Mouse (Mus musculus) right cerebral cortex, postnatal 36 days (tissue): ENCODE measurements around the gene Tceal5.
"Not testable (repeated sequence)": the region's sequence is repeated elsewhere in the genome, so short reads cannot be mapped to it uniquely, and the experiment has no call there.

Source experiments
- DNase-seq, 2 experiments: peaks; one replicate each; pipeline ENCODE4 v3.0.0; 2022; ENCODE audit warnings: low spot score in 2 of 2, mixed read lengths in 1 of 2

The Tceal5 gene

DNA sequence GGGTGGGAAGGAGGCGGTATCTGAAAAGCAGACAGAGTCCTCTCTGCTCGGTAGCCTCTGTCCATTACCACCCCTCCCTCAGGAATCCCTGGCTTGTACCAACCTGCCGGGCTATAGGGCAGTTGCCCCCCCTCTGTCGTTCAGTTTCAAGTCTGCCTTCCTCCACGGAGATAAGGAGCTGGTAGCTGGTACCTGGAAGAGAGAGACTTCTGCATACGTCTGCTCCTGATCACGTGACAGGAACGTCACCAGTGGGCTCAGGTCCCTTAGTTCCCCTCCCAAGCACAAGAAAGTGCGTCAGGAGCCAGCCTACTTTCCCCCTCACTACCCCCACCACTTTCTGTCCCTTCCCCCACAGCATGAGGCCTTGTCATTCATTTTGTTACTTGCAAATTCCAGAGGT is at the start of gene Tceal5:
TSS of gene Tceal5 (minus strand) at position 213 of the 403 bp plus-strand sequence.
- peak; percentile 38 to 71 for DNase-seq

DNA sequence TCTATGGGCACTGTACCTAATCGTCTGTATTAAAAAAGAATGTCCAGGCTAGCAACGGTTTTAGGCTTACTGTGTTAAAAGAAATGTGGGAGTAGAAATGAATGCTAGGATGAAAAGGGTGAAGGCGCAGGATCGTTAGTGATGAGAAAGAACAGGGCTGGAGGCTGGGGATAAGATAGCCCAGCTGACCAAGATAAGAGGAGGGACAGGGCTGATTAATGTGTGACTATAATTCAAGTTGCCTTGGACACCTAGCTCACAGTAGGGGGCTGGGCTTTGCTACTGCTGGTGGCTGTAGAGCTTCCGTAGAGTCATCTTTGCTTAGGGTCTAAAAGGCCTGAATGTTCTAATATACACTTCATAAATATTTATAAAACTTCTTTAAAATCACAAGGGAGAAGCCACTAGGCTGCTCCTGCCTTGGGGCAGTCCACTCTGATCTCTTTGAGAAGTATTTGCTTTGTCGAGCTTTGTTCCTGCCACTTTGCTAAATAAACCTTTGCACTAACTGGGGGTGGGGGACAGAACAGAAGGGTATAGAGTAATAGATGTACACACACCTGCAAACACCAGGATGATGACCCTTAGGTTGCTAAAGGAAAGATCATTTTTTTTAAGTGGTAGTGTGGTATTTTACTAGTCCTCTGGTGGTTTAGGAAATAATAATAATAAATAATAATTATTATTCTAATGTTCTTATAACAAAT is 48.5 kb upstream of the Tceal5 start:
- no peak for DNase-seq

DNA sequence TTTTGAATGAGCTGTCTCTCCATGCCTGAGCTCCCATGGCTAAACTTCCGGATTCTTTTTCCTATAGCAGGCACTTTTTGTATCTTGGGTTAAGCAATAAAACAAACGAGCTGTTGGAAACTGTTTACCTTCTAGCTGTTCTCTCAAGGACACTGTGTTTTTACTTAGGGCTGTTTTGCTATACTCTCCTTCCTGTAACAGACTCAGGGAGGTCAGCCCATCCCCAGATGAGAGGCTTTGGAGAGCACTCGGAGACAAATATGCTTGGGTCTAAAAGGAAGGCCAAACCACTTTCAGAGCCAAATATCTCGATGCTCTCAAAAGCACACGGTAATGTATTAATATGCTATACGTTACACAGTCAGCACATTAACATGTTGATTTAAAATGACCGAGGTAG is 46.0 kb upstream of the Tceal5 start:
- no peak for DNase-seq

DNA sequence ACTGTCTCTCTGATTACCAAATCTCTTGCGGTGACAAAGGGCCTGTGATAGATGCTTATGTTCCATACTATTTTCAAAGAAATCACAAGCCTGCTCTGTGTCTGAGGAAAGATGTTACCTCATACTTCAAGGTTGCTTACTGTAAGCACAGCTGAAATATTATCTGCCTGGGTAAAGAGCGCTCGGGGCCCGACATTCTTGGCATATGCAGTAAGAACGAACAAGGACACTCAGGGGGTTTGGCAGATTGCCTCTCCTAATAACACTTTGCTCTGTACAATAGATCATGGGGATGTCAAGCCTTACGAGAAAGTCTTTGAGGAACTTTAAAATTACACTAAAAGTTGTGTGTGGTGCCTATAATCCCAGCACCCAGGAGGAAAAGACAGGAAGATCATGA is 45.1 kb upstream of the Tceal5 start:
- DNase-seq, result no peak

DNA sequence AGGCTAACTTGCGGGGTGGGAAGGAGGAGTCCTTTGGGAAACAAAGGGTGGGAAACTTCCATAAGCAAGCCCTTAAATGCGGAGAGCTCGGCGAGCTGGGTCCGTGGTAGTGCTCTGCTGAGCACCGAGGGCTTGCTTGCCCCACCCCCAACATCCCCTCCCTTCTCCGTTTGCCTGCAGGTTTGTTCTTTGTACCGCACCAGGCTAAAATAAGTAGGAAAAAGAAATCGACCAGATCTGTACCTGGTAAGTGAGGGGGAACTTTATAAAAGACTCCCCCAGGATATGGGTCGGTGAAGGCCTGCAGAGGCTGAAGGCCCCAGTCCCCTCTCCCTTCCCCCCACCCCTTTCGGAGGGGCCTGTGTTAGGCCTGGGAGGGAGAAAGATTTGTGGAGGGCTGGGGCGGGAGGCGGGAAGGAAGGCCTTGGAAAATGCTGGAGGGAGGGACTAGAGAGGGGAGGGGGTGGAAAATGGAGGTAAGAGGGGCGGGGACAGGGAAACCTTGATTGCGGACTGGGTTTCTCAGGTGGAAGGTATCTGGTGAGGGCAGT is 41.9 kb upstream of the Tceal5 start:
- no peak for DNase-seq

DNA sequence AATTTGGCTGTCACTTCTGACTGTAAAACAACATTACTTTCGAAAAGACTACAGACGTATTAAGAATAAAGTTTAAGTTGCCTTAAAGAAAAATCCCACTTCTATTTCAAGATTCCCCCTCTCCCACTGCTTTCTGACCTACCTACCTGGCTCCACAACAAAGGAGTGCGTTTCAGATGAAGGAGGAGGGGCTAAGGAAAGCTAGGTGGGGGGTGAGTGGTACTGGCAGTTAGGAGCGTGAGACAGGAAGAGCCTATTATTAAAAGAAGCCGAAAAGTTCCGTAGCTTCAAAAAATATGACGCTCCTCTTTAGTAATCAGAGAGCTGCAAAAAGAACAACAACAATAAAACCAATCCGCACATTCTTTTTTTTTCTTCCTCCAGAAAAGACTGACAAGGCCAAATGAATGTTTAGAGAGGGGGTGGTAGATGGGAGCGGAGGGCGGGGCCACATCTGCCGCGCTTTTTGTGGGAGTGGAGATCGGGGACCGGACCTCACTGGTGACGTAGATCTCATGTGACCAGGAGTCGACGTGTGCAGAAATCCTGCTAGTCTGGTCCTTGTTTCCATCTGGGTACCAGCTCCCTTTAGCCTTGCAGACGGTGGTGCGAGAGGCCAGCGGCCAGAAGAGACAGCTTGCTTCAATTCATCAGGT is 41.0 kb upstream of the Tceal5 start, which contains the start of gene Tceal9:
TSS of gene Tceal9 (plus strand) at position 506 of the 656 bp plus-strand sequence.
- peak; percentile 54 to 59 for DNase-seq

DNA sequence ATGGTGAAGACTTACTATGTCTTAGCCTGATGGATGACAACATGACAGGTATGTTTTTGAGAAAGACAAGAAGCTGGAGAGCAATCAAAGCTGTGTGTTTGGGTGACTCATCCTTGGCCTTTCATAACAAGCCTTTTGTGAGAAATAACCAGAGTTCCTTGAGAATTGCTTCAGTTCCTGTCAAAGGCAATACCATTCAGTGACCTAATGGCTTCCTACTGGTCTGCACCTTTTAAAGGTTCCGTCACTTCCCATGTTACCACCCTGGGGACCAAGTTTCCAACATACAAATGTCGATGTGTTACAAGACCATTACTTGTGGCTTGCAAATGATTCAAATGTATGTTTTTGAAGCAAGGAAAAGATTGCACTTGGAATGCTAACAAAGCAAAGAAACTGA is 39.5 kb upstream of the Tceal5 start:
- no peak for DNase-seq

DNA sequence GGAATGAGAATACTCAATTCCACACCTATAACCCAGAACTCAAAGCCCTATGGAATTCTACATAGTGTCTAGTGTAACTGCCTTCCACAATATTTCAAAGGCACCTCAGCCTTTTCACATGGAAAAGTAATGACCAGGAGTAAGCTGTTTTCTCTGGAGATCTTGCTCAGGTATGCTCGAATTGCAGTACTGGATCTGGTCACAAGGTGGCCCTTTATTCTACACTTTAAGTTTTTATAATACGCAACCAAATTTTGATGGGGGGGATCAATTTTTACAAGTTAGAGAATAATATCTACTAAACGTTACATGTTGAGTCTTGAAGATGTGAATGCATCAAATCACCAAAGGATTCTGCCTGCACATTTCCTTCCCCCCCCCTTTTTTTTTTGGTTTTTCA is 34.4 kb upstream of the Tceal5 start:
- DNase-seq, result no peak

DNA sequence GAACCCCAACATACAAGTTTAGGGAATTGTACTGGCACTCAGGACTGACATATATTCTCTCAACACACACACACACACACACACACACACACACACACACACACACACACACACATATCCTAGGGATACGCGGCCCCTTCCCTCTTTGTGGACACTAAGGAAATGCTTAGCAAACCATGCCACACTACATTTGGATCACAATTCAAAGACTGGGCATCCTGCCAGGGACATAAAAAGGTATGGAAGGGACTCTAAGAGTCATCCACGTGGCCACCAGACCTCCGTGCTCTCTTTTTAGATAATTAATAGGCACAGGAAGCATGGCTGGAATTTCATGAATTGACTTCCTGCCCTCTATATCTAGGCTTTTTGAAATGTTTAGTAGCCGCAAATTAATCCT is 24.1 kb upstream of the Tceal5 start:
- no peak for DNase-seq

DNA sequence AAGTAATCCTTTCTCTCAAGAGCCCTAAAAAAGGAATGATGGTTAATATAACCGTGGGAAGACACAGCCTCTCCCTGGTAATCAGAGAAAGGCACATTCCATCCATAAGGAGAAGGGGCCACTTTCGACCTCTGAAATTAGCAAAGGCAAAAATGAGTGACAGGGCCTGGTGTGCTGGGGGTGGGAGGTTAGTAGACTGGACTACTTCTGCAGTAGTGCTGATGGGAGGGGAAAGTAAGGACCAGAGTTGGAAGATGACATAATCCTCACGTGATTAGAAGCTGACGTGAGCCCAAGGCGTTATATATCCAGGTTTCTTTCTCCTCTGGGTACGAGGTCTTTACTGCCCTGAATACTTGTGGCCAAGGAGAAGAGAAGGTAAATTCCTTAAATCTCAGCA is 20.0 kb upstream of the Tceal5 start:
- no peak for DNase-seq

DNA sequence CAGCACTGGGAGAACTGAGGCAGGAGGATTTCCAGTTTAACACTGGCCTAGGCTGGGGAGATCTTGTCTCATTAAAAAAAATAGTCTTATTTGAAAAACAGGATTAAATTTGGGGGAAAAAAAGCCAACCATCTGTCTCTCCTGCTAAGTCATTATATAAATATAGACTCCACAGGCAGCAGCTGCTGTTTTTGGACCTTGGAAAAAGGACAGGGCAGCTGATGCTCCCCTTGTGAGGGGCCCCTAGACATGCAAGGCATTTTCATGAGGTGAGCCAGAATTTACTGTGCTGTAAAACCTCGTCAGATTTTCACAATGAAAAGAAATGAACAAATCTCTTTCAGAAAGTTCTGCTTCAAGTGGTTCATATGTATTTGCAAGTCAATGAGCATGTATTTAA is 12.6 kb upstream of the Tceal5 start:
- DNase-seq, result no peak

DNA sequence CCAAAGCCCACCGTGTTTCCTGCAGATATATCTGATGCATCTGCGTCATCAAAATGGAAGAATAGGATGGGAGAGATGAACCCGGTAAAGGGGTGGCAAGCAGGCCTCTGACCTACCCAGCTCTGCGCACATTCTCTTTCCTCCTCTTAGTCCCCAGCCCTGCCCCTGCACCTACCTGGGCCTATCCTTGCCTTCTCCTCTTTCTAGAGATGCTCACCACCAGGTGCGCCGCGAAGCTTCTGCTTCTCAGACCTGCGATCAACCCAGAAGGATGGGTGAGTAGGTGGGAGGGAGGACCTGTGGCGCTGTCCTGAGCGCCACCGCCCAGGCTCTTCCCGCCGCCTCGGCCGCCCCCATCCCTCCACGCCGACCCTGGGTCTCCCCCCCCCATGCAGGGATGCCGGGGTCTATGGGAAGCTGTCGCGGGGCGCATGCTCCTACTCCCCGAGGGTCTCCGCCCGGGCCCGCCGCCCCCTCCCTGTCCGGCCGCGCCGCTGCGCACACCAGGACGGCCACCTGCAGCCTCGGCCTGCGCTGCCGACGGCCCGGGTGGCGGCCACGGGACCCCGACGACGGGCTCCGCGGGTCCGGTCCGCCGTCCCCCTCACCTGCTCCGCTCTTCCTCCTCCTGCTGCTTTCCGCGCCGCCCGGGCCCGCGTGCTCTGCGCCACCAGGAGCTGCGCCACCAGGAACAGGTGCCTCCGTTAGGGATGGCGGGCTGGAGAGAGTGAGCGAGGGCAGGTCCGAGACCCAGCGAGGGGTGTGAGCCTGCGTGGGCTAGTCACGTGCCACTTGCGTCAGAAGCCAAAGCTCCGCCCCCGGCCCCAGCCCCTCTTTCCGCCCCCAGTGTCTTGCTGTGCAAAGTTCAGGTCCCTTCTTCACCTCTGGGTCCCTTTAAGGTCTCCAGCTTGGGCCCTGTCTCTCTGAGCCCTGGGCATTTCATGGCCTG is 11.3 kb upstream of the Tceal5 start, which contains the start of the genes Tceal7 and Bex1:
TSS of gene Tceal7 (plus strand) at position 51 of the 949 bp plus-strand sequence.
TSS of gene Bex1 (minus strand) at position 785 of the 949 bp plus-strand sequence.
- DNase-seq, result not testable (repeated sequence)

DNA sequence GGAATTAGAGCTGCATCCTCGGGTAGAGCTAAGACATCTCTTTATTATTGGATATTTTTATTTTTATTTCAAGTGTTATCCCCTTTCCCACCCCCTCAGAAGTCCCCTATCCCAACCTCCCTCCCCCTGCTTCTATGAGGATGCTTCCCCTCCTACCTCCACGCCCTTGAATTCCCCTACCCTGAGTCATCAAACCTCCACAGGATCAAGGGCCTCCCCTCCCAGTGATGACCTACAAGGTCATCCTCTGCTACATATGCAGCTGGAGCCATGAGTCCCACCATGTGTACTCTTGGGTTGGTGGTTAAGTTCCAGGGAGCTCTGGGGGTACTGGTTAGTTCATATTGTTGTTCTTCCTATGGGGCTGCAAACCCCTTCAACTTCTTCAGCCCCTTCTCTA is 9.7 kb upstream of the Tceal5 start:
- no peak for DNase-seq

DNA sequence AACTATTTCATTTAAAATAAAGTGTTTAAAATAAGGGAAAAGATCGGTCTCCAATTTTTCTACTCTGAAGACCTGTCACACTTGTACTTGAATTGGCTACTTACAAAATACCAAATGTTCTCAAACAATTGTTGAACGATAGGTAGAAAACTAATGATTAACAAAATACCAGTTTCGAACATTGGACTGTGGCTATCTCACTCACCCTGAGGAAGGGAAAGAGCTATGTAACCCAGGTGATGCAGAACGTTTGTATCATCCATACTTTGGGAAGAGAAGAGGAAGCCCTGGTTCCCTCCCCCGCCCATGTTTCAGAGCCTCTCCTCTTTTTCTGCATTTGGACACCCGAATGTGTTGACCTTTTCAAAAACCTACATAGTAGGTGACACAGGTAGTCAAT is 730 bp upstream of the Tceal5 start:
- no peak for DNase-seq

DNA sequence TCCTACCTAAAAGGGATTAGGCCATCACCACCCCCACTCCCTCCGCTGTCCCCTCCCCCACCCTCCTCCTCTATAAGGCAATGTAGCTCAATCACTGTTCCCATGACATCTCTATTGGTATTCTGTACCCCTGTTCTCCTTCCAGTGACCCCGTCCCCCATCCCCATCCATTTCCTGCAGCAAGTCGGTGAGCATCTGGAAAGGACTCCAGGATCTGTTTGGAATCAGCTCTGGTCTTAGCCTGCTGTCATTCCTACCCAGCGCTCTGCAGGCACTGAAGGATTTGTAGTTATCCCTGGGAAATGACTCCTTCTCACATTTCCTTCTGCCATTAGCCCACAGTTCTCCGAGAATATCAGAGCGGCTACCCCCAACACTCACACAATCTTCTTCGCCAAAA is 419 bp downstream of the Tceal5 start:
- no peak for DNase-seq

DNA sequence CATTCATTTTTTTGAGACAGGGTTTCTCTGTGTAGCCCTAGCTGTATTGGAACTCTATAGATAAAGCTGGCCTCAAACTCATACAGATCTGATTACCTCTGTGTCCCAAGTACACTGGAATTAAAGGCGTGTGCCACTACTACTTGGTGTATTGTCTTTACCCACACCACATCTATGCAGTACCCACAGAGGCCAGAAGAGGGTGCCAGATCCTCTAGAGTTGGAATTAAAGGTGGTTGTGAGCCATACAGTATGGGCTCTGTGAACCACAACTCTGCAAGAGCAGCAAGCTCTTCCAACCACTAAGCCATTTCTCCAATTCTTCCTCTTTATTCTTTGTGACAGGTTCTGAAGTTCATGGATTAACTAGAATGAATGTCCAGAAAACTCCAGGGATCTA is 6.8 kb downstream of the Tceal5 start:
- DNase-seq, result no peak

DNA sequence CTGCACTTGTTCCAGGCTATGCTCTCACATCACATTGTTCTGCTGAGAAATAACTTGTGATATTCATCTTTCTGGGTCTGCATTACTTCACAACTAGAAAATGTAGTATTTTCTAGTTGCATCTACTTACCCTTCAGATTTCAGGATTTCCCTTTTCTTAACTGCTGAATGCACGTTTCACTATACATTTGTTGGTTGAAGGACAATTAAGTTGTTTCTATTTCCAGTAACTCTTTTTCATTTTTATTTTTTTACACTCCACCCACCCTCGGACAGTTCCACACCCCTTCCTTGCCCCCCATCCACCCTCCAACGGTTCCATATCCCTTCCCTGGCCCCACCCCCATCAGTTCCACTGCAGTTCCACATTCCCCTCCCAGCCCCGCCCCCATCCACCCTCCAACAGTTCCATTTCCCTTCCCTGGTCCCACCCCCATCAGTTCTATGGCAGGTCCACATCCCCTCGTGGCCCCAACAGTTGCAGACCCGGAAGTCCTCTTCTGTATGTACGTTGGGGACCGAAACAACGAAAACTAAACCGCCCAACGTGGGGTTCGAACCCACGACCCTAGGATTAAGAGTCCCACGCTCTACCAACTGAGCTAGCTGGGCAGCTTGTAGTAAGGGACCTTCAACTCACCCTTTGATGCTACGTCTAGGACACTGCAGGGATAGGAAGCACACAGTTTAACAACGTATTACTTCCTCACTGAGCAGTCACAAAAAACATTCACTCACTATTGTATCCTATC is 8.3 kb downstream of the Tceal5 start:
- DNase-seq, result no peak

DNA sequence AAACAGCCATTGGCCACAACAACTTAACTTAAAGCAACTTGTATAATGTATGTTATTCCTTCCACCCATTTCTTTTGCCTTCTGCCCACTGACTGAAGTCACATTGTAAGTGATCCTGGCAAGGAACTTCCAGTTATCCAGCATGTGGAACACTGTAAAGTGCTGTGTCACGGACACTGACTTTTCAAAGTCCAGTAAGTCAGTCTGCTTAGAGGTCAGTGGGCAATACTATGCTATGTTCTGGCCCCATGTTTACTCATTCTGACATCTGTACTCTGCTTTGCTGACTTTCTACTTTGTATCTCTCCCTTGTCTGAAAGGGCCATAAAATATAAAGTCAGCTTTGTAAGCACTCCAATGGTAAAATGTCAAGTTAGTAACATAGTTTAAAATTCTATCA is 20.6 kb downstream of the Tceal5 start:
- no peak for DNase-seq

DNA sequence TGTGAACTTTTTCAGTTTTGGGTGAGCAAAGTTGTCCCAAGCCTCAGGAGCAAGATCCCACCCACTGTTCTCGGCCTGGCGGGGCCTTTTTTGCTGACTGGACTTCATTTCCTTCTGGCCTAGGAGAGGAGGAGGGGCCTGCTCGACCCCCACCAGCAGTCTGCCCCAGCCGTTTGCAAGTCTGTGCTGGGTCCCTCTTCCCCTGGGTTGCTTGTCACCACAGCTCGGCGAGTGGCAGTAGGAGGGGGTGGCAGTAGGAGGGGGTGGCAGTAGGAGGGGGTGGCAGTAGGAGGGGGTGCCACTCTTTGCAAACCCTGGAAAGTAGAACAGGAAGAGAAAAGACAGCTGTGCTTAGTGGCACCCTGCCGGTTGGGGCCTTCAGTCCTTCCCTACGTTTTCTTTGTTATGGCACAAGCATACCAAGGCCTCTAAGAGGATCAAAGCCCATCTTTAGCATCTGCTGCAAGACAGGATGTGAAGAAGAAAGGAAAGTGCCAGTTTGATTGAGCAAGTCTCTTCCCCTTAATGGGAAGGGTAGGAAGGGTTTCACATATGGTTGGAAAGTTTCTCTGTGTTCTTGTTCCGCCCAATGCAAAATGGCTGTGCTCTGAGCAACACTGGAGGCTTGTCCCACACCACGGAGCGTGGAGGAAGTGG is 22.7 kb downstream of the Tceal5 start:
- DNase-seq, result no peak

DNA sequence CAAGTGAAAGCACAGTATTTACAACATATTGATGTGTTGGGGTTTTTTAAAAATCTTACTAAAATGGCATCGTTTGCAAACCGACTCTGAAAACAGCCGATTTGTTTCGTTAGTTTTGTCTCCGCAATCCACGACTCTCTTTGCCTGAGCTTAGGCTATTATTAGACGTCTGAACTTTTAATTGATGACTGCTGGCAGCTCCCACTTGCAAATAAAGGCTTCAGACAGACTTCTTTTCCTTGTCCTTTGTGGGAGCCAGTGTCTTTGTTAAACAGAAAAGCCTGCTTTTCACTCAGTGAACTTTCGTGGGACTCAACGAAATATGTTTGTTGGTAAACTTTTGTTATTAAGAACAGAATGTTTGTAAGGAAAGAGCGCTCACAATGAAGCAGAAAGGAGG is 30.9 kb downstream of the Tceal5 start:
- no peak for DNase-seq

DNA sequence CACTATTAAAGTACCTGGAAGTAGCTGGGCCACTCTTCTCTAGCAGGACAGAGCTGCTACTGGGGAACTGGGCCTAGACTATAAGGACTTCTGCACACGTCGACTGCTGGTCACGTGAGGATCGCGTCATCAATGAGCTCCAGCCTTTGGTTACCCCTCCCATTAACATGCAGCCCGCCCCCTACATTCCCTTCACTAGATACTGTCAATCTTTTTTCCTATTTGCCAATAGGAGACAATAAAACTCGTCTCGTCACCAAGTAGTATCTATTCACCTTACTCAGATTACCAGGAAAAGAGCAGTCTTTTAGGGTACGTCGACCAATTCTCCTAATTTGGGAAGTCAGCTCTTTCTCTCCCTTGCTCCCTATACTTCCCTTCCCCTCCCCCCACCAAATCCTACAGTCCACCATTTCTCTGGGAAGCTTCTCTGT is 31.5 kb downstream of the Tceal5 start, which contains the start of gene Tceal8:
TSS of gene Tceal8 (minus strand) at position 225 of the 434 bp plus-strand sequence.
- DNase-seq, result peak; percentile 68 to 81
